Mouse (Mus musculus) inflammation-experienced regulatory T-cells, adult 6 months (primary cell): Measurements from ENCODE around the gene Sncg. TPM values are rescaled to one million over a fixed set of nuclear protein-coding genes. Genes with fewer than 3 reads are reported as not detected.

Experiments used
- ATAC-seq: one replicate; pipeline ENCODE4 v1.8.0; 2017
- polyA plus RNA-seq, 3 experiments: library from polyadenylated mRNA; unstranded; fragments of 100-300 nt; shearing (Covaris generic); gene quantifications; one replicate each; pipeline ENCODE4 v1.2.1; 2017

The Sncg gene
- polyA plus RNA-seq, 3 experiments from 2014 or later = not detected

- no peak for ATAC-seq
Observed at GRCm38 (mm10) chr14:34339446-34339845, 35.1 kb downstream of the Sncg start.

DNA sequence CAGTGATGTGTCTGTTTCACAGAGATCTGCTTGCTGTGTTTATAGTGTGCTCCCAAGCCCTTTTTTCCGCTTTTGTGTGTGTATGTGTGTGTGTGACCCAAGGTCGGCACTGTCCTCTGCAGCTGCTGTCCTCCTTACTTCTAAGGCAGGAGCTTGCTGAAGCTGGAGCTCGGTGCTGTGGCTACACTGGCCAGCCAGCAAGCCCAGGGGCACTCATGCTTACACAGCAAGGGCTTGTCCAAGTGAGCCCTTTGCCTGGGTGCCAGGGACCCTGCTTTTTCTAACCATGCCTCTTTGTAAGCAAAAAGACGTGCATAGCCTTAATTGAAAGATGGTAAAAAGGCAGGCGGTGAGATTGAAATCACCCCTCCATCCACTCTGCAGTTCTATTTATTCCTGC is 42.1 kb downstream of the Sncg start:
- no peak for ATAC-seq

GRCm38 (mm10) chr14:34331886-34332285 is 42.7 kb downstream of the Sncg start:
- ATAC-seq = no peak

- no peak for ATAC-seq
Observed at GRCm38 (mm10) chr14:34330657-34331158, 43.9 kb downstream of the Sncg start.

GRCm38 (mm10) chr14:34327618-34328017 is 47.0 kb downstream of the Sncg start:
- no peak for ATAC-seq

GRCm38 (mm10) chr14:34326606-34327005 is 48.0 kb downstream of the Sncg start:
- ATAC-seq = no peak

GRCm38 (mm10) chr14:34323576-34324085 is 51.0 kb downstream of the Sncg start:
- no peak for ATAC-seq

Other genes with a start within 250 kb of the Sncg start
- gene Npy4r, start 222.3 kb downstream of the Sncg start, polyA plus RNA-seq = not detected
- gene Gprin2, start 173.1 kb downstream of the Sncg start, polyA plus RNA-seq = under 1 TPM in 1 of 3 experiments, not detected in 2; 0.12 TPM
- under 1 TPM in 1 of 3 experiments, not detected in 2; 0.31 TPM for gene Syt15, start 155.2 kb downstream of the Sncg start, polyA plus RNA-seq
- 10 to 100 TPM in 1 of 3 experiments, 1 to 10 TPM in 2; 6.5 to 11.2 (median 9.5) TPM for gene Shld2, start 64.3 kb downstream of the Sncg start, polyA plus RNA-seq
- gene Glud1, start 64.1 kb downstream of the Sncg start, polyA plus RNA-seq = 10 to 100 TPM; 31.7 to 40.9 (median 36.1) TPM
- not detected for gene Fam25c, start 19.4 kb downstream of the Sncg start, polyA plus RNA-seq
- under 1 TPM in 1 of 3 experiments, not detected in 2; 0.11 TPM for gene Mmrn2, start 676 bp upstream of the Sncg start, polyA plus RNA-seq
- under 1 TPM; 0.36 to 0.40 (median 0.40) TPM for gene Bmpr1a, start 128.6 kb upstream of the Sncg start, polyA plus RNA-seq
- not detected for gene 9230112D13Rik, start 148.0 kb upstream of the Sncg start, polyA plus RNA-seq
- not detected for gene Ldb3, start 213.9 kb upstream of the Sncg start, polyA plus RNA-seq
- not detected for gene Opn4, start 225.4 kb upstream of the Sncg start, polyA plus RNA-seq